Mouse (Mus musculus) erythroblast, embryonic 14.5 days (primary cell): ENCODE results near the gene 6430531B16Rik.

Source experiments
- GATA1 ChIP-seq: IDR thresholded peaks from 2 replicates; pipeline ENCODE4 v1.6.1; 2012; ENCODE audit warnings: low read length, inconsistent platforms, mixed read lengths
- TAL1 ChIP-seq: IDR thresholded peaks from 3 replicates; pipeline ENCODE4 v1.6.1; 2012; ENCODE audit warnings: low read length, inconsistent platforms, mixed read lengths

GRCm38 (mm10) chr7:139956658-139957057 lies 21.9 kb downstream of the 6430531B16Rik start:
- TF ChIP-seq GATA1 (no peak), TAL1 (no peak)
